20 mouse cellular contexts compared by ENCODE assay signal in the genomic region with DNA sequence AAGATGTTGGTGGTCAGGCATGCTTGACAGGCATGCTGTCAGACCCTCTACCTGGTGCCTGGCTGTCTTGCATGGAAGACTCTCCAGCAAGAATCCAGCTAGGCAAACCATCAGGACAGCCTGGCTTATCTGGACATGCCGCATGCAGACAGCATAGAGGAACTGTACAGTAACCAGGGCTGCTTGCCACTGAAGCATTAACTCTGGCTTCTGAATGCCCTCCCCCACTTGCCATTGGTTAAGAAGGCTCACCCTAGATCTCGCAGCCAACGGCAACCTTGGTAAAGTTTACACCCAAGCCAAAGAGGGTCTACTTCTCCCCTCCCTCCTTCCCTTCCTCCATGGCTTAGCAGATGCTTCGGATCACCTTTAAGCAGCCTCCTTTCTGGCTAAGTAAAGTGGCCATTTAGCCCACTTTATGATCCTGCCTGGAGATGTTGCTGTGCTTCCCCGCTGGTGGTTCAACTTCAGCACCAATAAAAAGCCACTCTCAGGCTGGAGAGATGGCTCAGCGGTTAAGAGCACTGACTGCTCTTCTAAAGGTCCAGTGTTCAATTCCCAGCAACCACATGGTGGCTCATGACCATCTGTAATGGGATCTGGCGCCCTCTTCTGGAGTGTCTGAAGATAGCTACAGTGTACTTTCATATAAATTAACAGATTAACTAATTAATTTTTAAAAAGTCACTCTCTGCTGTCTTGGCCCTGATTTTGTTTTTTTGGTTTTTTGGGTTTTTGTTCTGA. TPM values are rescaled to one million over a fixed set of nuclear protein-coding genes. Genes with fewer than 3 reads are reported as not detected.
DNase-seq lines count a peak whose midpoint lies in the region; ATAC-seq and TF ChIP-seq lines count a peak whose summit lies in the region.
"Had no signal": no experiment of that assay in that cellular context is flagged by ENCODE, and none has a peak within 500 bp of the region (broad histone marks: within the 10 kb centered on the region; RNA-seq: fewer than 3 reads in every experiment).

No protein-coding gene starts in this region.

- H3K4me1 ChIP-seq in intestine, postnatal 0 days (replicated peaks; ENCODE audit: control insufficient read depth, insufficient read depth, low read length) = no peaks in the 10 kb centered on the region
- no peaks in the 10 kb centered on the region for H3K4me1 ChIP-seq in intestine, embryonic 15.5 days (replicated peaks)
- H3K4me1 ChIP-seq in liver, postnatal 0 days (ENCODE audit: insufficient read depth) = no peaks in the 10 kb centered on the region
- H3K4me1 ChIP-seq in bone marrow, adult 2 months (ENCODE audit: control insufficient read depth, insufficient read depth, low read length) = peaks cover 3% of the 10 kb centered on the region; the same call in 1 of the 2 replicates

- no peak overlapping the region for H3K27ac ChIP-seq in intestine, postnatal 0 days (ENCODE audit: low read depth, low read length)
- H3K27ac ChIP-seq in intestine, embryonic 15.5 days = no peak overlapping the region
- no peak overlapping the region for H3K27ac ChIP-seq in liver, postnatal 0 days (ENCODE audit: low read depth)
- H3K27ac ChIP-seq in bone marrow, adult 2 months (ENCODE audit: control insufficient read depth, insufficient read depth, low read depth, low read length, poor library complexity) = no peak overlapping the region
- H3K27ac ChIP-seq: heart, embryonic 13.5 days had no signal

- WGBS in intestine, postnatal 0 days = 74% methylated on average over 7 of the region's 7 CpGs
- 73% methylated on average over 7 of the region's 7 CpGs for WGBS in intestine, embryonic 15.5 days
- 74% methylated on average over 7 of the region's 7 CpGs for WGBS in liver, postnatal 0 days (ENCODE audit: insufficient replicate concordance)
- WGBS in bone marrow, adult 2 months = 79% methylated on average over 7 of the region's 7 CpGs

- no peak for TF ChIP-seq POLR2A in bone marrow, adult 2 months (IDR thresholded peaks at IDR 0.05; ENCODE audit: borderline replicate concordance, control insufficient read depth, low read depth, low read length)

- peak; percentile 39; the same call in 1 of the 2 replicates for TF ChIP-seq CTCF in intestine, postnatal 0 days (IDR thresholded peaks at IDR 0.05; ENCODE audit: low read depth)
- peak; percentile 39 for TF ChIP-seq CTCF in liver, postnatal 0 days (IDR thresholded peaks at IDR 0.05; ENCODE audit: low read depth)
- peak; percentile 10; the same call in 1 of the 2 replicates for TF ChIP-seq CTCF in bone marrow, adult 2 months (IDR thresholded peaks at IDR 0.05; ENCODE audit: control insufficient read depth, insufficient read depth, low read length)

- DNase-seq in liver, postnatal 0 days = no peak
- DNase-seq in liver = no peak
- DNase-seq in ES-CJ7 (ENCODE audit: low read depth, low spot score) = peak; percentile 65
- no peak for DNase-seq in thymus, adult 18-20 months
- no peak for DNase-seq in spleen, adult 18-20 months
- DNase-seq: adrenal gland, adult 8-10 months; cerebellum, adult 9-11 months; kidney, adult 8-10 months; kidney, postnatal 4 days; midbrain, embryonic 14.5 days; thymus, postnatal 36 days had no signal

- no peak overlapping the region for H3K9ac ChIP-seq in intestine, postnatal 0 days (ENCODE audit: low read depth, low read length)
- no peak overlapping the region for H3K9ac ChIP-seq in intestine, embryonic 15.5 days
- H3K9ac ChIP-seq in liver, postnatal 0 days (replicated peaks) = no peak overlapping the region
- H3K9ac ChIP-seq: heart, embryonic 13.5 days had no signal

- no peaks in the 10 kb centered on the region for H3K9me3 ChIP-seq in intestine, postnatal 0 days (ENCODE audit: control insufficient read depth)
- no peaks in the 10 kb centered on the region for H3K9me3 ChIP-seq in intestine, embryonic 15.5 days
- no peaks in the 10 kb centered on the region for H3K9me3 ChIP-seq in liver, postnatal 0 days (ENCODE audit: low read length)
- H3K9me3 ChIP-seq: heart, embryonic 13.5 days had no signal

- ATAC-seq in intestine, postnatal 0 days = no peak
- no peak for ATAC-seq in intestine, embryonic 15.5 days
- ATAC-seq in liver, postnatal 0 days = no peak
- ATAC-seq: forebrain, embryonic 14.5 days; hindbrain, embryonic 16.5 days had no signal

- TF ChIP-seq EP300 in liver, postnatal 0 days (IDR thresholded peaks at IDR 0.05; ENCODE audit: low read depth) = no peak

- H3K27me3 ChIP-seq in intestine, postnatal 0 days (replicated peaks; ENCODE audit: control insufficient read depth, insufficient read depth, low read length) = no peaks in the 10 kb centered on the region
- no peaks in the 10 kb centered on the region for H3K27me3 ChIP-seq in intestine, embryonic 15.5 days (replicated peaks)
- no peaks in the 10 kb centered on the region for H3K27me3 ChIP-seq in liver, postnatal 0 days (ENCODE audit: insufficient read depth, low read length)
- H3K27me3 ChIP-seq: heart, embryonic 13.5 days had no signal

- no peak overlapping the region for H3K4me3 ChIP-seq in intestine, postnatal 0 days (ENCODE audit: low read depth, low read length)
- no peak overlapping the region for H3K4me3 ChIP-seq in intestine, embryonic 15.5 days (replicated peaks)
- no peak overlapping the region for H3K4me3 ChIP-seq in liver, postnatal 0 days (ENCODE audit: low read depth, low read length)
- H3K4me3 ChIP-seq in bone marrow, adult 2 months (replicated peaks; ENCODE audit: control insufficient read depth, low read depth, low read length) = no peak overlapping the region
- H3K4me3 ChIP-seq: heart, embryonic 13.5 days; myocyte had no signal

- no peak overlapping the region for H3K4me2 ChIP-seq in intestine, postnatal 0 days (replicated peaks; ENCODE audit: low read depth)
- no peak overlapping the region for H3K4me2 ChIP-seq in intestine, embryonic 15.5 days (replicated peaks)
- no peak overlapping the region for H3K4me2 ChIP-seq in liver, postnatal 0 days (ENCODE audit: low read depth, low read length)
- H3K4me2 ChIP-seq: heart, embryonic 13.5 days had no signal

- H3K36me3 ChIP-seq in intestine, postnatal 0 days (ENCODE audit: control insufficient read depth, insufficient read depth) = no peaks in the 10 kb centered on the region
- no peaks in the 10 kb centered on the region for H3K36me3 ChIP-seq in intestine, embryonic 15.5 days
- no peaks in the 10 kb centered on the region for H3K36me3 ChIP-seq in liver, postnatal 0 days (replicated peaks; ENCODE audit: insufficient read depth, low read length)
- H3K36me3 ChIP-seq: G1E; heart, embryonic 13.5 days had no signal

RNA-seq across cellular contexts. Expression of a gene that starts 18.0 kb away (rescaled TPM):
- 0.16 and 0.24 TPM in 2 replicates for polyA plus RNA-seq in intestine, postnatal 0 days (2015; fragmentation: Nextera tagmentation; extraction: Ambion mirVana)
- polyA plus RNA-seq in intestine, embryonic 15.5 days (2015; fragmentation: Nextera tagmentation; extraction: Ambion mirVana) = 0.23 and 0.40 TPM in 2 replicates
- 0.17 and 0.18 TPM in 2 replicates for polyA plus RNA-seq in liver, postnatal 0 days (2015; fragmentation: Nextera tagmentation; extraction: Ambion mirVana)
- polyA plus RNA-seq in bone marrow, adult 2 months (2011; ENCODE audit: insufficient read depth, insufficient read length, low replicate concordance, missing spikeins) = not detected in 2 replicates
- polyA plus RNA-seq: embryonic facial prominence, embryonic 11.5 days had no signal

RNA-seq across cellular contexts. Expression of a gene that starts 18.9 kb away (rescaled TPM):
- 345 and 371 TPM in 2 replicates for polyA plus RNA-seq in intestine, postnatal 0 days (2015; fragmentation: Nextera tagmentation; extraction: Ambion mirVana)
- polyA plus RNA-seq in intestine, embryonic 15.5 days (2015; fragmentation: Nextera tagmentation; extraction: Ambion mirVana) = 875 and 888 TPM in 2 replicates
- 369 and 531 TPM in 2 replicates for polyA plus RNA-seq in liver, postnatal 0 days (2015; fragmentation: Nextera tagmentation; extraction: Ambion mirVana)
- polyA plus RNA-seq in bone marrow, adult 2 months (2011; ENCODE audit: insufficient read depth, insufficient read length, low replicate concordance, missing spikeins) = 98.4 and 168 TPM in 2 replicates

RNA-seq across cellular contexts. Expression of a gene that starts 30.2 kb away (rescaled TPM):
- polyA plus RNA-seq in intestine, postnatal 0 days (2015; fragmentation: Nextera tagmentation; extraction: Ambion mirVana) = 26.5 TPM in 2 replicates
- 59.3 and 70.0 TPM in 2 replicates for polyA plus RNA-seq in intestine, embryonic 15.5 days (2015; fragmentation: Nextera tagmentation; extraction: Ambion mirVana)
- 105 and 109 TPM in 2 replicates for polyA plus RNA-seq in liver, postnatal 0 days (2015; fragmentation: Nextera tagmentation; extraction: Ambion mirVana)
- 24.6 and 26.9 TPM in 2 replicates for polyA plus RNA-seq in bone marrow, adult 2 months (2011; ENCODE audit: insufficient read depth, insufficient read length, low replicate concordance, missing spikeins)
